Mouse (Mus musculus) cerebellum, adult 2 months (tissue): ENCODE measurements around the gene Ascl1.

ENCODE experiments used
- CTCF ChIP-seq: fragments of 200-500 bp; IDR thresholded peaks from 2 replicates; pipeline ENCODE4 v1.5.1; 2011; ENCODE audit warnings: low read depth, mild to moderate bottlenecking, control low read depth, low read length, moderate library complexity, borderline replicate concordance; ENCODE audit not compliant: insufficient read depth
- POLR2A ChIP-seq: fragments of 200-500 bp; IDR thresholded peaks from 2 replicates; pipeline ENCODE4 v1.6.1; 2011; ENCODE audit warnings: low read length, control low read depth, borderline replicate concordance; ENCODE audit not compliant: insufficient read depth

- TF ChIP-seq CTCF = no peak
- no peak for TF ChIP-seq POLR2A
Measured at GRCm38 (mm10) chr10:87489246-87490009, 4.0 kb downstream of the Ascl1 start.
